Mouse (Mus musculus) megakaryocyte, adult 5-6 weeks (primary cell): ENCODE results near the gene Lrrc39. TPM values are rescaled to one million over a fixed set of nuclear protein-coding genes. Genes with fewer than 3 reads are reported as not detected.
"Not testable (repeated sequence)": the region's sequence is repeated elsewhere in the genome, so short reads cannot be mapped to it uniquely, and the experiment has no call there.

Experiments
- ATAC-seq: 2 replicates; pipeline ENCODE4 v1.8.0; 2016; ENCODE audit warnings: mild to moderate bottlenecking, inconsistent platforms; ENCODE audit not compliant: poor library complexity, severe bottlenecking
- total RNA-seq, 2 experiments: library from RNA; stranded (forward) in 1 of 2; stranded (reverse) in 1 of 2; fragments of 153-499, 151-499 nt in 1 of 2; fragments of 221-1000, 200-1000 nt in 1 of 2; gene quantifications; 2 replicates each; pipeline versions ENCODE4 v1.2.3 to v1.2.4; 2015 to 2017

Gene Lrrc39
- total RNA-seq (2015) (0.14 TPM in 1 of 2 replicates, not detected in the other), total RNA-seq (2017) (0.04 and 0.40 TPM in 2 replicates)

GRCm38 (mm10) chr3:116562408-116563094, at the start of gene Lrrc39:
Gene Lrrc39 (plus strand): TSS chr3:116562973.
- peak; percentile 54 for ATAC-seq

DNA sequence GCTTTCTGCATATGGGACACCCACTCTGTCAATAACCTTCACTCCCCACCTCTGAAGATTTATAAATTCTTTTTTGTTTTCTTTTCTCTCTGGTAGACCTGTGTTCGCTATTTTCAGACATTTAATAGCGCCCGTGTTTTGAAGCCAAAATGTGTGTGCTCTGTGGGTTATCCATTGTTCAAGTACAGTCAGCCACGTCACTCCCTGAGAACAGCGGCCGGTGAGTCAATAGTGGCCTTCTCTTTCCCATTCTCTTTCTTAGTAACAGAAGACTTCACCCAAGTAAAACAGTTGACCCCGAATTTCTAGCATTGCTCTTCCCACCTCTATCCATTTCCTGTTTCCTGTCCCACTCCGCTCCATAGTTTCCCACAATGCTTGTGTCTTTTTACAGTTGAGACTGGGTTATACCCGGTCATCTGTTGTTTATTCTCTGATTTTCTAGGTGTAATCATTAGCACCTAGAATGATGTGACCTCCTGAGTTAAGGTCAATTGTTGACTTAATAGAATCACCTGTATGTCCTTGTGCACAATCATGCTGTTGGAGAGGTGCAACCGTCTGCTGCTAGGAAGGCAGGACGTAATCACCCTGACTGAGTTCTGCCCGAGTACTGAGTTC, 42.5 kb upstream of the Lrrc39 start:
- ATAC-seq, result no peak

- no peak for ATAC-seq
These were observed 33.0 kb upstream of the Lrrc39 start for GRCm38 (mm10) chr3:116529741-116530140.

DNA sequence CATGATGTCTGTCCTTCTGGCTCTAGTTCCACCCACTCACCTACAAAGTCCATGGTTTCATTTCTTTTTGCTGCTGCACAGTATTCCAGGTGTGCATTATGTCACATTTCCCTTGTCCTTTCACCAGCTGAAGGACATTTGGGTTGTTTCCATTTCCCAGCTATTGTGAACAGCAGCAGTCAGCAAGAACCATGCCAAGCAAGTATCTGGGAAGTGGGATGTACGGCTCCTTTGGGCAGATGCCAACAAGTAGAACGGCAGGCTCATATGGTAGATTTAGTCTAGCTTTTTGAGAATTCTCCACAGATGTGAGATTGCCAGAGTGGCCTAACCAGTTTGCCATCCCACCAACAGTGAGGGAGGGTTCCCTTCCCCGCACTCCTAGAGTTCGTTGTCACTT, 31.9 kb upstream of the Lrrc39 start:
- no peak for ATAC-seq

- ATAC-seq, result peak; percentile 61
These were observed 26.2 kb upstream of the Lrrc39 start for GRCm38 (mm10) chr3:116536428-116537199.

DNA sequence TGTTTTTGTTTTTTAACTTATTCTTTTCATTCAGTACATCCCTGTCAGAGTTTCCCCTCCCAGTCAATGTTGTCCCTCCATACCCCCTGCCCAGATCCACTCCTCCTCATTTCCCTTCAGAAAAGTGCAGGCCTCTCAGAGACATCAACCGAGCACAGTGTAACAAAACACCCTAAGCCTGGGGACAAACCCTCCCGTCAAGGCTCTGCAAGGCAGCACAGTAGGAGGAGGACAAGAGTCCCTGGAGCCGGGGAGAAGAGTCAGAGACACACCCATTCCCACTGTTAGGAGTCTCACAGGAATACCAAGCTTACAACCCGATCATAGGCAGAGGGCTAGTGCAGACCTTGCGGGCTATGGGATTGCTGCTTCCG, 25.6 kb upstream of the Lrrc39 start:
- no peak for ATAC-seq

DNA sequence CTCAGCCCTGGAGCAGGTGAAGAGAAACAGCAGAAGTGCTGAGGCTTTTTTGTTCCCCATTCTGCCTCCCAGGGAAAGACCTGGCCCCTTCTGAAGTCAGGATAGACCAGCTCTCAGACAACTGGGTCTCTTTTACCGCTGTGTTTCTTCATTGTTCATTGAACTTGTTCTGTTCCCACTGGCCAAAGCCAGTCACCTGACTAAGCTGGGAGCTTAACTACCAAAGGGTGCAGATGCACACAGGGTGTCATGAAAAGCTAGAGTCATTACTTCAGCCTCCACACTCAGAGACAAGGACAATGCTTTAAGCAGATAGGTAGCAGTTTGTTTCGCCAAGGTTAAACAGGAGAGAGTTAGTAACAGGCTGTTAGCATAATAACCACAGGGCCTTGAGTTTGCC, 20.7 kb upstream of the Lrrc39 start:
- peak; percentile 58 for ATAC-seq

DNA sequence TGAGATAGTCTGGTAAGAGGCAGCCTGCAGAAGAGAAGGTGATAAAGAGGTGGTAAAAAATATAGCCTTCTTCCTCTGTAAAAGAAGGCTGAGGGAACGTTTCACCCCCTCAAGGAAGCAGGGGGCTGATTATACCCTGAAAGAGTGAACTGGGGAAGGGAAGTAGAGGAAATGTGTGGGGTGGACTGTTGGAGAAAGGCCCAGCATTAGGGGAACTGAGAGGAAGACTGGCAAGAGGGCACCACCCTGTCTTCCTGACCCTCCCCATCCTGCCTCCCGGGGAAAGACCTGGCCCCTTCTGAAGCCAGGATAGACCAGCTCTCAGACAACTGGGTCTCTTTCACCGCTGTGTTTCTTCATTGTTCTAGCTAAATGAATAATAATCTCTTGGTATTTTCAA, 20.2 kb upstream of the Lrrc39 start:
- peak; percentile 88 for ATAC-seq

- peak; percentile 51; the same call in 1 of the 2 replicates for ATAC-seq
These were observed 15.3 kb upstream of the Lrrc39 start for GRCm38 (mm10) chr3:116547430-116547829.

DNA sequence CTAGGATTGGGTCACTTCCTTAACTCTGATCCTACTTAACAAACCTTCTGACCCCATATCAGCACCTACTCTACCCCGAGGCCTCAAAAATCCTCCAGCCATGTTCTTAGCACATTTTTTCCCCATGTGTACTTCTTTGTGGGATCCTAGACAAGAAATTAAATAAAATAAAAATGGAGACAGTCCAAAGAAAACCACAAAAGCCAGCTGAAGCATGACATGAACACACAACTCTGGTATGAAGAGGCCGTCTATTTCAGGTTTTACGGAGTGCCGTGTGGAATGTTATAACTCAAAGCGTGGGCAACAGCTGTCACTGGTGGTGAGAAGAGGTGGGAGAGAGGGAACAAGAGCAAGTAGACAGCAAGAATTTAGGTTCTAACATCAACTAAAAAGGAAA, 11.4 kb upstream of the Lrrc39 start:
- ATAC-seq, result no peak

GRCm38 (mm10) chr3:116561315-116561714, 1.5 kb upstream of the Lrrc39 start:
- not testable (repeated sequence) for ATAC-seq

DNA sequence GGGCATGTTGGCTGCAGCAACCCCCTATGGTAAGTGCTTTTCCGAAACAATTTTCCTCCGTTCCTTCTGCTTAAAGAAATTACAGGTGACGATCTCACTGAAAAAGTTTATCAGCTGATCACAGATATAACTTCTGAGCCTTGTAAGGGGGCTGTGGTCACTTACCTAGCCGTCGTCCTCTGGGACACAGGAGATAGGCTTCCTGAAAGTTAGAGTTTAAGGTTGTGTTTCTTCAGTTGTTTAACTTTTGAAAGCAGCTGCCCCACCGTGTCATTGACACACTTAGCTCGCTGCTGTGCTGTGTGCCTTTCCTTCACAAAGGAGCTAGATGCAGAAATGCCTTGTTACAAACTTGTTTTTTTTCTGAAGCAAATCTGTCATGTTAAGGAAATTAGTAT, 321 bp downstream of the Lrrc39 start:
- ATAC-seq, result 0 out of 2 replicates have a peak, but pooled peaks have one; percentile 15

GRCm38 (mm10) chr3:116570628-116571027, 7.9 kb downstream of the Lrrc39 start:
- 0 out of 2 replicates have a peak, but pooled peaks have one; percentile 30 for ATAC-seq

DNA sequence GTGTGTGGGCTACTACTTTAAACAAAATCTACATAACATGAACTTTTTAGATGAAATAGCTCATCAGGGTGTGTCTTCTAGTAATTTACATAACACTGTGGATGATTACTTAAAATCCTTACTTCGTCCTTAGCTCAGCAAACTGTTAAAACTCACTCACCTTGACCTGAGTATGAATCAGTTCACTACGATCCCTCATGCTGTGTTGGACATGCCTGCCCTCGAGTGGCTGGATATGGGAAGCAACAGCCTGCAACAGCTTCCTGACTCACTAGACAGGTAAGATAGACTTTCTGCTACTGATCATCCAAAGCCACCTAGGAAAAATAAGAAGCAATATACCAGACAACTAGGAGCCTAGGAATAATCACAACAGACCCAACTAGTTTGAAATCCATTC, 14.5 kb downstream of the Lrrc39 start:
- ATAC-seq, result no peak

DNA sequence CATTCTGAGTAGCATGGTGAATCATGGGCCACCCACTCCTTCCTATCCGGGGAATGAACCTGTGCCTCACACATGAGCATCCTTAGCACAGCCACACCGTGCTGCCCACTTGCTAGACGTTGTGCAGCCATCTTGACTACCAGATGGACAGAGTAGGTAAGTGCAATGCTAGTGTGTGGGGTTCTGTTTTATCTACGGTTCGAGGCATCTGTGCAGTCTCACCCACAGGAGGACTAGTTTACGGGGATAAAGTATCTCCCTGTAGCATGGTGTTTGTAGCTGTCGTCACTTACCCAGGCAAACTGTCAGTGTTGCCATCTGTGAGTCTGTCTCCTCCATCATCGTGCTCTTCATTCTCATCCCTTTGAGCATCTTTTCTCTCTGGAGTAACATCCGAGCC, 19.4 kb downstream of the Lrrc39 start:
- no peak for ATAC-seq

- peak; percentile 56 for ATAC-seq
These were observed 31.4 kb downstream of the Lrrc39 start for GRCm38 (mm10) chr3:116594076-116594727.

DNA sequence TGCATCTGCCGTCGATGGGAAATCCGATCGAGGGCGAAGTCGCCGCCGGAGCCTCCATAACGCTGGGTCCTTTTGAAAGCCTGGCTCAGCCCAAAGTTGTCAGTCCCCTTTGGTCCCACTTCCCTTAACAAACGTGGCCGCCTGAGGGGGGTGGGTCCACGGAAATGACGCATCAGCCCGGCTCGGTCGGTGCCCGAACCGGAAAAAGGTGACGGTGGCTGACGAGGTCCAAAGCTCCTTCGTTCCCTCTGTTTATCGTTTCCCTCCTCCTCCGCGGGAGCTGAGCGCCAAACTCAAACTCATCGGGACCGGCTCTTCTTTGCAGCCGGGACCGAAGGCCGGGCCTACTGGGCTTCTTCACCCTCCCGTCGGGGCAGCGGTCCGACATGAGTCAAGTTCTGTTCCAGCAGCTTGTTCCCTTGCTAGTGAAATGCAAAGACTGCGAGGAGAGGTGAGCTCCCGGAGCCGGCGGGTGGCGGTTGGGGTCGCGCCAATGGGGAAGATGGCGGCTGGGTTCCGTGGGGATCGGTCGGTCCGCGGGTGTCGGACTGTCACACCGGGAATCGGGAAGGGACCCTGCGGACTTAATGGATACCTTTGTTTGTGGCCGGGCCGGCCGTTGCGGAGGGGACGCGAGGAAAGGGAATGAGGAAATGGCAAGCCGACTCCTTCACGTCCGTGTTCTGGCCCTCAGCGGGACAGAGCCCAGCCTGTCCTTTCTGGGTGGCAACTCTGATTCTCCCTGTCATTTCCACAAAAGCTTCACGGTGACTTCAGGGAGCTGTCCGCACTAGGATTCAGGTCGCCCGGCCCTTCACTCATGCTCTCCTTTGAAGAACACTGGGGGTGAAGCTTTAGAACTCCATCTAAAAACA, 32.2 kb downstream of the Lrrc39 start, which contains the start of gene Sass6:
Gene Sass6 (plus strand): TSS at position 255 of the 875 bp plus-strand sequence.
- peak; percentile 94 for ATAC-seq

DNA sequence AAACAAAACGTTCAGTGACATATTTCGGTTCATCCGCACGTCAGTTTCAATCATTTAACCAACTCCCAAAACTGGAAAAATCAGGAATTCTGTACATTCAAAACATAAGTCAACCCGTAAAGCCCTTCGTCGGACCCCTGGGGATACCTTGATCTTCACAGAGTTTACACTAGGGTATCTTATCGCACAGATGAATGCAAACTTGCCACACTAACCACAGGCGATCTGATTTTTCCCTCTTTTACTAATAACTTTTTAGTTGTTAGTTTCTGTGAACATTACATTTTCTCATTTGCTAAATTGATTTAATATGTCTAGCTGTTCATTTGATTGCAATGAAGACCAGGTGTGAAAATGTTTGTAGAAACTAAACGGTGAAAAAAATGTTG, 32.8 kb downstream of the Lrrc39 start:
- no peak for ATAC-seq

DNA sequence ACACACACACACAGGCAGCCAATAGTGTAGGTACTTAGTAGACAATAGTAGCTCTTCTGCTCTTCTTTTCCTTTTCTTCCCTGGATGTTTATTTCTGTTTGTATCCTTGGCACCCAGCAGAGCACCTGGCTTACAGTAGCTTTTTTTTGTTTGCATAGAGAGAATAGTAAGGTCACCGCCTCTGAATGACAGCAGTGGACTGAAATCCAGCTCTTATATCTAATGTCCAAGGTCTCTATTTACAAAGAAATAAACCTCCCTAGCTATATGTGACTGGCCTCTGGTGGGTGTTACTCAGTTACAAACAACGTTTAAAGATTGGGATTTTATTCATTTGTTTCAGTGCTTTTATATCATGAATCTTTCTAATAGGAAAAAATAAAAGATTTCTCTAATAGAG, 36.9 kb downstream of the Lrrc39 start:
- ATAC-seq, result no peak

- ATAC-seq, result peak; percentile 75
These were observed 38.2 kb downstream of the Lrrc39 start for GRCm38 (mm10) chr3:116601005-116601404.
